Mouse (Mus musculus) hindbrain, postnatal 0 days (tissue): Measurements from ENCODE around the gene Bcl6. TPM values are rescaled to one million over a fixed set of nuclear protein-coding genes. Genes with fewer than 3 reads are reported as not detected.

Experiments
- ATAC-seq: fragments of 200-750 bp; cut with Nextera tagmentation; 2 replicates; pipeline ENCODE4 v1.8.0; 2017; ENCODE audit warnings: mild to moderate bottlenecking, moderate TSS enrichment, moderate library complexity
- DNase-seq: peaks from one replicate; pipeline ENCODE4 v3.0.0-alpha.2; 2015; ENCODE audit warnings: low spot score
- H3K27ac ChIP-seq: fragments of 300-500 bp; sonication (generic); 2 replicates; pipeline ENCODE4 v1.5.1; 2014; ENCODE audit warnings: mild to moderate bottlenecking
- H3K27me3 ChIP-seq: fragments of 300-500 bp; sonication (generic); 2 replicates; pipeline ENCODE4 v1.6.1; 2014; ENCODE audit warnings: low read length, mixed read lengths; ENCODE audit not compliant: insufficient read depth
- H3K36me3 ChIP-seq: fragments of 300-500 bp; sonication (generic); 2 replicates; pipeline ENCODE4 v1.6.1; 2014; ENCODE audit warnings: low read length, mixed read lengths; ENCODE audit not compliant: insufficient read depth
- H3K4me1 ChIP-seq: fragments of 300-500 bp; sonication (generic); 2 replicates; pipeline ENCODE4 v1.6.1; 2014; ENCODE audit warnings: antibody characterized with exemption, low read length, mixed read lengths; ENCODE audit not compliant: insufficient read depth
- H3K4me2 ChIP-seq: fragments of 300-500 bp; sonication (generic); 2 replicates; pipeline ENCODE4 v1.6.1; 2014; ENCODE audit warnings: low read depth, mild to moderate bottlenecking, low read length, moderate library complexity, mixed read lengths
- H3K4me3 ChIP-seq: fragments of 300-500 bp; sonication (generic); 2 replicates; pipeline ENCODE4 v1.5.1; 2014; ENCODE audit warnings: low read length
- H3K9ac ChIP-seq: fragments of 300-500 bp; sonication (generic); replicated peaks from 2 replicates; pipeline ENCODE4 v1.6.1; 2014; ENCODE audit warnings: mild to moderate bottlenecking, low read length, moderate library complexity, mixed read lengths
- H3K9me3 ChIP-seq: fragments of 300-500 bp; sonication (generic); 2 replicates; pipeline ENCODE4 v1.6.1; 2016; ENCODE audit warnings: low read length, mixed read lengths
- CTCF ChIP-seq: IDR thresholded peaks from 2 replicates; pipeline ENCODE4 v1.5.1; 2016; ENCODE audit warnings: antibody characterized with exemption, control low read depth, low read depth
- WGBS: fragments of 180-500 bp; shearing (Covaris S2); extraction: QIAGEN DNeasy Blood & Tissue Kit; methylation state at CpG from one replicate; pipeline ENCODE4 v1.1.7; 2014; 5-methylcytosine and 5-hydroxymethylcytosine counted together
- polyA plus RNA-seq: library from polyadenylated mRNA; unstranded; fragments of >200 nt; fragmentation: Nextera tagmentation; extraction: Ambion mirVana; gene quantifications from 2 replicates; pipeline ENCODE4 v1.2.1, GENCODE M21; 2015
- total RNA-seq: library from RNA; depleted of rRNA; stranded (reverse); fragments of >200 nt; gene quantifications from 2 replicates; pipeline ENCODE4 v1.2.3, GENCODE M21; 2014

The Bcl6 gene
- total and polyA plus RNA-seq, 2 experiments from 2014 or later: 0.34 to 4.6 TPM

DNA sequence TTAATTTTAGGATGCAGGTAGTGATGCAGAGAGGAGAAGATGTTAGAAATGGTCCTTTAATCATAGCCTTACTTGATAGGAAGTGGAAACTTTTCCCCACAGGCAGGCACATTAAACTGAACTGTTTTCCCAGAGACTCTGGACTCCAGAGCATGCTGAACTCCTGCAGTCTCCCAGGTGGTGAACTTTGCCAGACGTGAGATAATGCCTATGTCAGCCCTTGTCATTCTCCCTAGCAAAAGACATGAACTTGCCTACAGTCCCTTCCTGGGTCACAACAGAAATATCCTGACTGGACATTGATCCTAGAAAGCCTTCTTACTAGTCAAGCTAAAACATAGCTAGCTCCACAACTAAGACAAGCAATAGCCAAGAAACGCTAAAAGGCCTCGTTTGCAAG, 22.7 kb upstream of the Bcl6 start:
- Histone ChIP-seq H3K27me3 (no peaks in the 10 kb centered on the region), H3K36me3 (no peaks in the 10 kb centered on the region)

DNA sequence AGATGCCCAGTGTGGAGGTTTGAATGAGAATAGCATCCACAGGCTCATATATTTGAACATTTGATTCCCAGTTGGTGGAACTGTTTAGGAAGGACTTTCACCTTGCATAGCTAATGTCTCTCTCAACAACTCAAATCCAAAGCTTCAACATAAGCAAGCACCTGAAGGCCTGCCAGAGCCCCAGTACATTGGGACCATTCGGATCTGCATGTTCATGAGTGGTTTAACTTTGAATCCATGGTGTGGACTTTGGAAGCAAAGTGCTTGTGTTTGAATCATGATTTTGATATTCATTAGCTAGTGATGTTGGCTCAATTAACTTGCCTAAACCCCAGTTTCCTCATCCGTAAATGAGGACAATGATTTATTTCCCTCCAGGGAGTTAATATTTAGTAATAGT, 21.2 kb upstream of the Bcl6 start:
- Histone ChIP-seq H3K9ac (no peak overlapping the region), H3K4me3 (no peak overlapping the region), H3K36me3 (no peaks in the 10 kb centered on the region), H3K4me1 (no peaks in the 10 kb centered on the region), H3K4me2 (no peak overlapping the region), H3K9me3 (no peaks in the 10 kb centered on the region), H3K27me3 (no peaks in the 10 kb centered on the region), H3K27ac (no peak overlapping the region)
- WGBS: 96% methylated on average over 2 of the region's 2 CpGs
- DNase-seq (no peak), ATAC-seq (no peak)
- TF ChIP-seq CTCF: no peak

More for the DNA sequence above, 22.7 kb upstream of the Bcl6 start:
- H3K27ac ChIP-seq: no peak overlapping the region
- 76% methylated on average over 3 of the region's 3 CpGs for WGBS
- H3K4me3 ChIP-seq: no peak overlapping the region
- TF ChIP-seq CTCF: no peak
- no peak for DNase-seq
- H3K4me2 ChIP-seq: no peak overlapping the region
- no peaks in the 10 kb centered on the region for H3K4me1 ChIP-seq
- ATAC-seq: no peak
- H3K9me3 ChIP-seq: no peaks in the 10 kb centered on the region
- no peak overlapping the region for H3K9ac ChIP-seq

DNA sequence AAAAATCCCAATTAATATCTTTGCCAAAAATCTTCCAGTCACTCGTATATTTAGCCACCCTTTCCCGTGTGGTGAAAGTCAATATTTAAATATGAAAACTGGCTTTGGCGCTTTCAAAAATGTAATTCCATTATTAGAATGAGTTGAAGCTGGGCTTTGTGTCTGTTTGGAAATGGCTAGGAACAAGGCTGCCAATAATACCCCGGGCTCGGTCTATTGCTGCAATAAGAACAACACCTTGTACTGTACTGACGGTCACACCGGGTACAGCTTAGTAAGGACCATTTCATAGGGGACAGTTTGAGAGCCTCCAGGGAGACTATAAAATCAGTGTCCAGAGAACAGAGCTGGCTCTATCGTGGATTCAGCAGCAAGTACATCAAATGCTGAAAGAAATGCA, 17.3 kb upstream of the Bcl6 start:
- no peaks in the 10 kb centered on the region for H3K9me3 ChIP-seq
- 81% methylated on average over 8 of the region's 8 CpGs for WGBS
- no peaks in the 10 kb centered on the region for H3K4me1 ChIP-seq
- no peak overlapping the region for H3K9ac ChIP-seq
- H3K36me3 ChIP-seq: no peaks in the 10 kb centered on the region
- no peak overlapping the region for H3K27ac ChIP-seq
- H3K4me3 ChIP-seq: no peak overlapping the region
- ATAC-seq: no peak
- H3K27me3 ChIP-seq: no peaks in the 10 kb centered on the region
- no peak for TF ChIP-seq CTCF
- no peak for DNase-seq
- no peak overlapping the region for H3K4me2 ChIP-seq

DNA sequence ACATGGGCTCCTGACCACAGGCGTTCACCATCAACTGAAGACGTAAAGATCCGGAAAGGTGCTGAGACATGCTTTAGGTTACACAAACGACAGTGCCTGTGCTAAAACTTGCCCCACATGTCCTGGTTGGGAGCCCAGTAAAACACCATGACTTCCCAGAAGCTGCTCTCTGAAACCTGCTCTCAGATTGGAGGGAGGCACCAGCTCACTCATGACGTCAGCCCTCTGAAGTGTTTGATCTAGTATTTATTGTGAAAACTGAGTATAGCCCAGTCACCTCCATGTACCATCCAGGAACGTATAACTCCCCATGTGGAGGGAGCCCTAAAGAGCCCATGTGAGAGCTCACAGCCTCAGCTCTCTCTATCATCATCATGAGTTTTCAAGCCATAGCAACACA, 9.3 kb upstream of the Bcl6 start:
- ATAC-seq (no peak), DNase-seq (no peak)
- TF ChIP-seq CTCF: no peak
- H3K4me3 ChIP-seq: no peak overlapping the region
- no peaks in the 10 kb centered on the region for H3K4me1 ChIP-seq
- H3K9me3 ChIP-seq: no peaks in the 10 kb centered on the region
- H3K27me3 ChIP-seq: no peaks in the 10 kb centered on the region
- 93% methylated on average over 6 of the region's 6 CpGs for WGBS
- no peaks in the 10 kb centered on the region for H3K36me3 ChIP-seq
- no peak overlapping the region for H3K27ac ChIP-seq
- H3K4me2 ChIP-seq: no peak overlapping the region
- no peak overlapping the region for H3K9ac ChIP-seq

DNA sequence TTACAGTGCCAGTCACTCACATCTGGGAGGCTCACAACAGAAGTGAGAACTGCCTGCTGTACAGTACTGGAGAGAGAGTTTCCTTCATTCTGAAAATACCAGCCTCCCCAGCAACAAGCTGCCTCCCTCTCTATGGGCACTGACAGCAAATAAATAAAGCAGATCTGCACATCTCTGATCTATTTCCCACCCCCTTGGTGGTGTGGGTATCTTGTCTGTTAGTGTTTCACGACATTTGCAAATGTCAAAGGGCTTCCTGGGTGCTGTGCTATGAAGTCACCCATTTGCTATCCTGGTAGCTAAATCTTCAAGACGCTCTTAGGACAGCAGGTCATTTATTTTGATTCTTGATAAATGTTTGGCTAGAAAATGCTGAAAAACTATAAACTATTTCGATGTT, 8.6 kb upstream of the Bcl6 start:
- no peaks in the 10 kb centered on the region for H3K9me3 ChIP-seq
- 85% methylated on average over 3 of the region's 3 CpGs for WGBS
- H3K36me3 ChIP-seq: no peaks in the 10 kb centered on the region
- ATAC-seq: no peak
- no peak overlapping the region for H3K4me3 ChIP-seq
- H3K4me2 ChIP-seq: no peak overlapping the region
- no peak for DNase-seq
- H3K27me3 ChIP-seq: no peaks in the 10 kb centered on the region
- H3K4me1 ChIP-seq: no peaks in the 10 kb centered on the region
- H3K9ac ChIP-seq: no peak overlapping the region
- TF ChIP-seq CTCF: no peak
- H3K27ac ChIP-seq: no peak overlapping the region

DNA sequence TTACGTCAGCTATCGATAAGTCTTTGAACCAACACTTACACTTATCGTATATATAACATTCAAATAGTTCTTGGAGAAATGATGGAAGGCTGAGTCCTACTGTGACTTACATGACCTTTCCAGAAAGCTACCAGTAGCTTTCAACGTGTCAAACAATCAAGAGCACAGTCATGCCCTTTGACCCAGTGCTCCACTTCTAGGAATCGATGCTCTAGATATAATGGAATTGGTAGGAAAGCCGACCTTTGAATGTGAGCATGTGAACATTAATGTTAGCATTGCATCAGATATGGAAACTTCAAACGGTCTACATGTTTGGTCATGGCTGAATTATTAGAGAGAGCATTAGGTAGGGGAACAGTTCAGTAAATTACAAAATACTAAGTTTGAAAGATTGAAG, 7.7 kb upstream of the Bcl6 start:
- no peak overlapping the region for H3K9ac ChIP-seq
- H3K4me3 ChIP-seq: no peak overlapping the region
- no peak for DNase-seq
- no peaks in the 10 kb centered on the region for H3K27me3 ChIP-seq
- no peaks in the 10 kb centered on the region for H3K9me3 ChIP-seq
- H3K27ac ChIP-seq: no peak overlapping the region
- H3K4me1 ChIP-seq: no peaks in the 10 kb centered on the region
- WGBS: 87% methylated on average over 7 of the region's 7 CpGs
- no peaks in the 10 kb centered on the region for H3K36me3 ChIP-seq
- ATAC-seq: no peak
- TF ChIP-seq CTCF: no peak
- H3K4me2 ChIP-seq: no peak overlapping the region

DNA sequence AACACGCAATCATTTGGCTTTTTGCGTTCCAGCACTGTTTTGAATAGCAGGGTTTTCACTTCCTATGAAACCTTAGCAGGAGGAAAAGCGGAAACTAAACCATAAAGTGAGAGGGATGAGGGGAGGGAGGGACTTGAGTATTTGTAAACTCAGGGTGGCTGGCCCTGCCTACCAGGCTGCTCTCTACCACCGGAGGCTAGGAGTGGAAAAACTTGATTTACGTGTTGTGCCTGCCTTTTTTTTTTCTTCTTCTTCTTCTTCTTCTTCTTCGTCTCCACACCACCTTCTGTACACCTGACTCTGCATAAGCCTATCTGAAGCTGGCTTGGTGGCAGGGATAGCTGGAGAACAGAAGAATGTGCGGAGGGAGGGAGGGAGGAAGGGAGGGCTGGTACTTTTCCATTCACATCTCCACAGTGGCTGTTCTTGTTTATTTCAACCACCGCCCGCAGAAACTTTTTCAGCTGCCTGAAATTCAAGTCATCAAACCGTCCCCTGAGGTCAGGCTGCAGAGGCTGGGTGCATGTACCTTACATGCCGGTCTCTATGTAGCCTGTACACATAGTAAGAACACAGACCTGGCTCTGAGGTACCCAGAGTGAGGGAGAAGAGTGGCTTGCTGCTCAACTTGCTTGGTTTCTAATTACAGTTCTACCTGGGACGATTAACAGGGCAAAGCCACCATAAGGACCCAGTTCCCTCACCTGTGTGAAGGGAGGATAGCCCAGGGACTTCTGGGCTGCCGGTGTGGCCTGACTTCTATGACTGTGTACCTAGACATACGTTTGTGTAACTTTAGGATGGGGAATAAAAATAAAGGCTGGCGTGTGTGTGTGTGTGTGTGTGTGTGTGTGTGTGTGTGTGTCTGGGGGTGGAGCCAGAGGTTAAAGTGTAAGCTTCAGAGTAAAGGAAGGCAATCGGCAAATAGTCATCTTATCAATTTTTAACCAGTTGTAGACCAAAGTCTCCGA, 5.0 kb upstream of the Bcl6 start:
- 65% methylated on average over 17 of the region's 17 CpGs for WGBS

More for the DNA sequence above, 5.0 kb upstream of the Bcl6 start:
- H3K9me3 ChIP-seq: no peaks in the 10 kb centered on the region
- no peaks in the 10 kb centered on the region for H3K4me1 ChIP-seq
- H3K4me2 ChIP-seq: no peak overlapping the region
- ATAC-seq (no peak), DNase-seq (no peak)
- H3K27ac ChIP-seq: no peak overlapping the region
- no peak overlapping the region for H3K9ac ChIP-seq
- TF ChIP-seq CTCF: no peak
- H3K4me3 ChIP-seq: no peak overlapping the region
- no peaks in the 10 kb centered on the region for H3K36me3 ChIP-seq
- H3K27me3 ChIP-seq: no peaks in the 10 kb centered on the region
